9 mouse cellular contexts compared by ENCODE assay signal in genomic region chr17:83955978-83956377, GRCm38 (mm10).
DNase-seq lines count a peak whose midpoint lies in the region; ATAC-seq lines count a peak whose summit lies in the region.
"Had no signal": no experiment of that assay in that cellular context is flagged by ENCODE, and none has a peak within 500 bp of the region (broad histone marks: within the 10 kb centered on the region; RNA-seq: fewer than 3 reads in every experiment).

No protein-coding gene starts in this region.

- peak overlapping the region; percentile 88 for H3K27ac ChIP-seq in hindbrain, embryonic 12.5 days
- no peak overlapping the region for H3K27ac ChIP-seq in hindbrain, embryonic 16.5 days (ENCODE audit: low read depth, low read length)
- H3K27ac ChIP-seq in embryonic facial prominence, embryonic 14.5 days (replicated peaks; ENCODE audit: low read depth, low read length): peak overlapping the region; percentile 89
- peak overlapping the region; percentile 88 for H3K27ac ChIP-seq in limb, embryonic 10.5 days
- 0 out of 2 replicates have a peak overlapping the region, but pooled peaks have one; percentile 2 for H3K27ac ChIP-seq in neural tube, embryonic 15.5 days (replicated peaks)
- H3K27ac ChIP-seq: neural tube, embryonic 12.5 days had no signal

- ATAC-seq in hindbrain, embryonic 12.5 days (ENCODE audit: low FRiP score): no peak
- ATAC-seq in hindbrain, embryonic 16.5 days: no peak
- peak; percentile 60 for ATAC-seq in embryonic facial prominence, embryonic 14.5 days (ENCODE audit: low read depth)
- no peak for ATAC-seq in neural tube, embryonic 15.5 days (ENCODE audit: low FRiP score)

- H3K9me3 ChIP-seq in hindbrain, embryonic 12.5 days (replicated peaks): no peaks in the 10 kb centered on the region
- H3K9me3 ChIP-seq in hindbrain, embryonic 16.5 days (ENCODE audit: control insufficient read depth, low read length): no peaks in the 10 kb centered on the region
- H3K9me3 ChIP-seq in embryonic facial prominence, embryonic 14.5 days (ENCODE audit: control insufficient read depth, low read length): no peaks in the 10 kb centered on the region
- H3K9me3 ChIP-seq in limb, embryonic 10.5 days (replicated peaks): no peaks in the 10 kb centered on the region
- no peaks in the 10 kb centered on the region for H3K9me3 ChIP-seq in neural tube, embryonic 15.5 days (replicated peaks)
- H3K9me3 ChIP-seq: neural tube, embryonic 12.5 days had no signal

- H3K36me3 ChIP-seq in hindbrain, embryonic 12.5 days: no peaks in the 10 kb centered on the region
- H3K36me3 ChIP-seq in hindbrain, embryonic 16.5 days (ENCODE audit: control insufficient read depth, insufficient read depth, low read length): no peaks in the 10 kb centered on the region
- H3K36me3 ChIP-seq in embryonic facial prominence, embryonic 14.5 days (ENCODE audit: control insufficient read depth, insufficient read depth, low read length): no peaks in the 10 kb centered on the region
- no peaks in the 10 kb centered on the region for H3K36me3 ChIP-seq in limb, embryonic 10.5 days
- no peaks in the 10 kb centered on the region for H3K36me3 ChIP-seq in neural tube, embryonic 15.5 days
- H3K36me3 ChIP-seq: neural tube, embryonic 12.5 days had no signal

- H3K9ac ChIP-seq in hindbrain, embryonic 12.5 days: no peak overlapping the region
- H3K9ac ChIP-seq in hindbrain, embryonic 16.5 days (ENCODE audit: low read depth, low read length): no peak overlapping the region
- no peak overlapping the region for H3K9ac ChIP-seq in embryonic facial prominence, embryonic 14.5 days (ENCODE audit: low read depth, low read length)
- no peak overlapping the region for H3K9ac ChIP-seq in neural tube, embryonic 15.5 days (replicated peaks)
- H3K9ac ChIP-seq: neural tube, embryonic 12.5 days had no signal

- H3K27me3 ChIP-seq in hindbrain, embryonic 12.5 days: no peaks in the 10 kb centered on the region
- H3K27me3 ChIP-seq in hindbrain, embryonic 16.5 days (replicated peaks; ENCODE audit: control insufficient read depth, insufficient read depth, low read length): no peaks in the 10 kb centered on the region; the same call in none of the 2 replicates
- H3K27me3 ChIP-seq in embryonic facial prominence, embryonic 14.5 days (replicated peaks; ENCODE audit: control insufficient read depth, insufficient read depth, low read length): no peaks in the 10 kb centered on the region
- H3K27me3 ChIP-seq in limb, embryonic 10.5 days (ENCODE audit: low read depth, poor library complexity, severe bottlenecking): no peaks in the 10 kb centered on the region
- no peaks in the 10 kb centered on the region for H3K27me3 ChIP-seq in neural tube, embryonic 15.5 days (replicated peaks)
- H3K27me3 ChIP-seq: neural tube, embryonic 12.5 days had no signal

- DNase-seq in embryonic facial prominence, embryonic 14.5 days (ENCODE audit: low spot score): peak; percentile 90
- DNase-seq in limb, embryonic 10.5 days (ENCODE audit: low spot score): no peak
- DNase-seq in cerebellum, adult 18-20 months: no peak
- no peak for DNase-seq in left cerebral cortex, adult 9 months (ENCODE audit: low spot score in 2 of 2)
- no peak for DNase-seq in thymus, postnatal 14 days

- WGBS in hindbrain, embryonic 12.5 days: 57% methylated on average over 5 of the region's 5 CpGs
- WGBS in hindbrain, embryonic 16.5 days: 56% methylated on average over 5 of the region's 5 CpGs
- WGBS in embryonic facial prominence, embryonic 14.5 days: 36% methylated on average over 5 of the region's 5 CpGs
- WGBS in limb, embryonic 10.5 days: 42% methylated on average over 5 of the region's 5 CpGs
- WGBS in neural tube, embryonic 15.5 days: 59% methylated on average over 5 of the region's 5 CpGs

- H3K4me1 ChIP-seq in hindbrain, embryonic 12.5 days: peaks cover 55% of the 10 kb centered on the region
- H3K4me1 ChIP-seq in hindbrain, embryonic 16.5 days (ENCODE audit: control insufficient read depth, insufficient read depth, low read depth, low read length): peaks cover 21% of the 10 kb centered on the region
- peaks cover 62% of the 10 kb centered on the region for H3K4me1 ChIP-seq in embryonic facial prominence, embryonic 14.5 days (ENCODE audit: control insufficient read depth, insufficient read depth, low read length)
- H3K4me1 ChIP-seq in limb, embryonic 10.5 days: peaks cover 83% of the 10 kb centered on the region
- H3K4me1 ChIP-seq in neural tube, embryonic 15.5 days: peaks cover 55% of the 10 kb centered on the region

- no peak overlapping the region for H3K4me3 ChIP-seq in hindbrain, embryonic 12.5 days
- H3K4me3 ChIP-seq in hindbrain, embryonic 16.5 days (ENCODE audit: low read length): no peak overlapping the region
- H3K4me3 ChIP-seq in embryonic facial prominence, embryonic 14.5 days (ENCODE audit: low read depth, low read length): no peak overlapping the region
- H3K4me3 ChIP-seq in limb, embryonic 10.5 days: no peak overlapping the region
- H3K4me3 ChIP-seq in neural tube, embryonic 15.5 days (replicated peaks): no peak overlapping the region
- H3K4me3 ChIP-seq: neural tube, embryonic 12.5 days had no signal

- H3K4me2 ChIP-seq in hindbrain, embryonic 12.5 days (replicated peaks): no peak overlapping the region
- no peak overlapping the region for H3K4me2 ChIP-seq in hindbrain, embryonic 16.5 days (ENCODE audit: low read length)
- no peak overlapping the region for H3K4me2 ChIP-seq in embryonic facial prominence, embryonic 14.5 days (ENCODE audit: low read depth, low read length)
- H3K4me2 ChIP-seq in neural tube, embryonic 15.5 days: no peak overlapping the region
- H3K4me2 ChIP-seq: neural tube, embryonic 12.5 days had no signal
